Mouse (Mus musculus): ENCODE measurements around the gene Dcaf4. TPM values are rescaled to one million over a fixed set of nuclear protein-coding genes. Genes with fewer than 3 reads are reported as not detected.

The Dcaf4 gene
- polyA plus RNA-seq, 1 experiment from 2014 or later: 23.3 TPM

DNA sequence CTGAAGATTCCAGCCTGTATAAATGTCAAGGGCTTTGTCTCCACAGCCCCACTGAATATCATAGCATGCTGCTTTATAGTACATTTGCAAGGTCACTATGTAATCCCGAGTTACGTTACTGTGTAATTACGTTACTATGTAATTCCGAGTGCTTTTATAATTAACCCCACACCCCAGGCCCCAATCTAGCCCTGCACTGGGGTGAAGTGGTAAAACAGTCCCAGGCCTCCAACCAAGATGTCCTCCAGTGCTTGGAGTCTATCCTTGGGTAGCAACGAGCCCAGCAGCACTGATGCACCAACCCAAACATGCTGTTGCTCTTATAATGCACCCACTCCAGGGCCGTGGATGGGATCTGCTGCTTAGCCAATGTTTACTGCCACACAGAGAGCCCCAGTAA lies 2.8 kb downstream of the Dcaf4 start:
- H3K36me3 ChIP-seq: peaks cover 4% of the 10 kb centered on the region; the same call in 1 of the 2 replicates
- no peak for ATAC-seq (ENCODE audit: extremely low read depth, insufficient number of reproducible peaks, low FRiP score, low TSS enrichment)
- H3K4me2 ChIP-seq: no peak overlapping the region
- H3K4me3 ChIP-seq: no peak overlapping the region
- no peaks in the 10 kb centered on the region for H3K9me3 ChIP-seq
- H3K4me1 ChIP-seq: peaks cover 43% of the 10 kb centered on the region
- no peak overlapping the region for H3K9ac ChIP-seq
- 88% methylated on average over 6 of the region's 6 CpGs for WGBS
- H3K27me3 ChIP-seq (replicated peaks): no peaks in the 10 kb centered on the region
- no peak overlapping the region for H3K27ac ChIP-seq (replicated peaks)

DNA sequence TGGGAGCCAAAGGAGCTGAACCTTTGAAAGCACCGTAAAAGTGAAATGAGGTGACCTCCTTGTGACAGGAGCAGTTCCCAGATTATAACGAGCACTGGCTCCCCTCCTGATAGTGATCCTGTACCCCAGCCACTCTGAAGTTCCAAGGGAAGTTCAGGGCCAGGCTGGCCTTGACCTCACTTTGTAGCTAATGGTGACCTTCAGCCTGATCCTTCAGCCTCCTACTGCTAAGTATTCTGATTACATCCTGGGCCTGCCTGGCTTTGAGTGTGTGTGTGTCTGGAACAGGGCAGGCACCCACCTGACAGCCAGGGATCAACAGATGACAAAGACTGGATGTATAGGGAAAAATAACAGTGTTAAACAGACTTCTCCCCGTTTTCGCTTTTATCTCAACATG lies 3.6 kb downstream of the Dcaf4 start:
- H3K4me2 ChIP-seq: no peak overlapping the region
- peaks cover 7% of the 10 kb centered on the region; the same call in 1 of the 2 replicates for H3K36me3 ChIP-seq
- peaks cover 49% of the 10 kb centered on the region for H3K4me1 ChIP-seq
- no peaks in the 10 kb centered on the region for H3K9me3 ChIP-seq
- H3K9ac ChIP-seq: 0 out of 2 replicates have a peak overlapping the region, but pooled peaks have one; percentile 44
- no peak overlapping the region for H3K4me3 ChIP-seq
- WGBS: 66% methylated on average over 4 of the region's 4 CpGs
- H3K27me3 ChIP-seq (replicated peaks): no peaks in the 10 kb centered on the region
- ATAC-seq (ENCODE audit: extremely low read depth, insufficient number of reproducible peaks, low FRiP score, low TSS enrichment): no peak
- peak overlapping the region; percentile 2; the same call in 1 of the 2 replicates for H3K27ac ChIP-seq (replicated peaks)

DNA sequence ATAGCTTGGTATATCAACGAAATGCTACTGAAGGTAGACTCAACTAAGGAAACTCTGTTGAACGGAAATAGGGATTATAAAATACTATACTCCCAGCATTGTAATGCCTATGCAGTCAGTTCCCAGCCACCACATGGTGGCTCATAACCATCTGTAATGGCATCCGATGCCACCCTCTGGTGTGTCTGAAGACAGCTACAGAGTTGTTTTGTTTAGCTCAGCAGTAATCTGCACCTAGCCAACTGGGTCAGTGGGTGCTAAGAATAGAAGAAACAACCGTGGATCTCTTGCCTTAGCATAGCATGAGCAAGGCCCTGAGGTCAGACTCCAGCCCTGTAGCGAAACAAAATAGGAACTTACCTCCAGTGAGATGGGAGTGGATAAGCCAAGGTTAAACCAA lies 4.1 kb downstream of the Dcaf4 start:
- Histone ChIP-seq H3K4me1 (peaks cover 49% of the 10 kb centered on the region), H3K27ac (replicated peaks) (peak overlapping the region; percentile 2; the same call in 1 of the 2 replicates), H3K27me3 (replicated peaks) (no peaks in the 10 kb centered on the region), H3K9me3 (no peaks in the 10 kb centered on the region), H3K9ac (no peak overlapping the region), H3K36me3 (peaks cover 10% of the 10 kb centered on the region), H3K4me3 (no peak overlapping the region), H3K4me2 (no peak overlapping the region)
- WGBS: 67% methylated on average over 5 of the region's 5 CpGs
- ATAC-seq (ENCODE audit: extremely low read depth, insufficient number of reproducible peaks, low FRiP score, low TSS enrichment): no peak

DNA sequence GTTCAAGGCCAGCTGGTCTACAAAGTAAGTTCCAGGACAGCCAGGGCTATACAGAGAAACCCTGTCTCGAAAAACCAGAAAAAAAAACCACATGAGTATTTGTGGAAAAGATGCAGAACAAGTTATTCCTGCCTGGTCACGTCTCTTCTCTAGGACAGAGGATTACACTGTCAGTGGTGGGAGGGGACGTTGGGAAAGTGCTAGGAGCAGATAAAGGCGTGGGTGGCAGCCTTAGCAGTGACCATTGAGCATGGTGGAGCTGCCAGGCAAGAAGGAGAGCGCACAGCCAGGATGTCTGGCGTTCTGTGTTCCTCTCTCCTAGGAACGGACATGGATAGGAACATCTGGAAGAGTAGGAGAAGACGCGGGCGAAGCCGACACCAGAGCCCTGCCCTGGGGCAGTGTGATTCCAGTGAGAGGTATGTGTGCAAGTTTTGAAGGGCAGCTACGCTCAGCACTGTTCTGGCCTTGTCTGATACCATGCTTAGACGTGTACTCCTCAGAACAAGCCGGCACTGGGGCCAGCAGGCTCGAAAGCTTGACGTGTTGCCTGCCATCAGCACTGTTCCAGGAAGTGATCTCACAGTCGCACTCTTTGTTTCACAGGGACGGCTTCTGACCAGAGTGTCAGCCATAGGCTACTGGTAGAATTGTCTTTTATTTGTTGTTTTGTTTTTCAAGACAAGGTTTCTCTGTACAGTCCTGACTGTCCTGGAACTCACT lies 5.7 kb downstream of the Dcaf4 start:
- Histone ChIP-seq H3K4me3 (no peak overlapping the region), H3K4me2 (no peak overlapping the region), H3K27me3 (replicated peaks) (no peaks in the 10 kb centered on the region), H3K4me1 (peaks cover 46% of the 10 kb centered on the region), H3K27ac (replicated peaks) (0 out of 2 replicates have a peak overlapping the region, but pooled peaks have one; percentile 33), H3K9ac (peak overlapping the region; percentile 33; the same call in 1 of the 2 replicates), H3K36me3 (peaks cover 20% of the 10 kb centered on the region), H3K9me3 (no peaks in the 10 kb centered on the region)
- WGBS: 60% methylated on average over 18 of the region's 18 CpGs
- no peak for ATAC-seq (ENCODE audit: extremely low read depth, insufficient number of reproducible peaks, low FRiP score, low TSS enrichment)

DNA sequence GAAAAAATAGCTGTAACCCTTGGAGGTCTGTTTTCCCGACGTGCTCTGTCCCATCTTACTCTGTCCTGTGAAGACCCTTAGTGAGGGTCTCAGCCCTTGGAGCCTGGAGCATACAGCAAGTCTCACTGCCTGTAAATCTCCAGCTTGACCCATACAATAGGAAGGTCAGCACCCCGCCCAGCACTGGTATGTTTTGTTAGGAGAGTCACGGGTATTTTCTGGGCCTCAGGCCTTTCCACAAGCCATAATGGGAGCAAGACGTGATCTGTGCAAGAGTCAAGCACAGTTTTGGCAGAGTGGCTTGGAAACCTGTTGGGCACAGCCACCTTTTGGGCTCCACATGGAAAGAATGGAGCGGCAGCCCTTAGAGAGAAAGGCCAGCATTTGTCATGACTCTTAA lies 7.5 kb downstream of the Dcaf4 start:
- WGBS: 73% methylated on average over 6 of the region's 6 CpGs
- Histone ChIP-seq H3K4me1 (peaks cover 41% of the 10 kb centered on the region), H3K9me3 (no peaks in the 10 kb centered on the region), H3K27ac (replicated peaks) (no peak overlapping the region), H3K27me3 (replicated peaks) (no peaks in the 10 kb centered on the region), H3K4me3 (no peak overlapping the region), H3K9ac (no peak overlapping the region), H3K4me2 (no peak overlapping the region), H3K36me3 (peaks cover 38% of the 10 kb centered on the region)
- ATAC-seq (ENCODE audit: extremely low read depth, insufficient number of reproducible peaks, low FRiP score, low TSS enrichment): no peak

DNA sequence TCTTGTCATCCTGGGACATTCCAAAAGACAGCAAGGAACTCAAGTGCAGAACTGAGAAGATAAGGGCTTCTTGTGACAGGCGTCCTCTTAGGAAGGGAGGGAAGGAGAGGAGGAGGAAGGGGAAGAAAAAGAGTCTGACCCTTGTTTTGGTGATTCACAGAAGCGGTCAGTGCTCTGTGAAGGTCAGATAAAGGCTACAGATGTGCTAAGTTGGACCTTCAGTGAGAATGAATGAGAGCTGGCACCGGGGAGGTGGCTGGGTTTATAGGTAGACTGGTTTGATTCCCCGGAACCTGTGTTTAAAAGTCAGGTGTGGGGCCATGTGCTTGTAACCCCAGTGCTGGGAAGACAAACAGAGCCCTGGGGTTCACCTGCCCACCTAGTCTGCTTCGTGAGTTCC lies 8.4 kb downstream of the Dcaf4 start:
- WGBS: 74% methylated on average over 5 of the region's 5 CpGs
- no peak overlapping the region for H3K4me3 ChIP-seq
- no peaks in the 10 kb centered on the region for H3K9me3 ChIP-seq
- H3K9ac ChIP-seq: no peak overlapping the region
- no peak overlapping the region for H3K27ac ChIP-seq (replicated peaks)
- H3K36me3 ChIP-seq: peaks cover 45% of the 10 kb centered on the region
- no peak overlapping the region for H3K4me2 ChIP-seq
- peaks cover 42% of the 10 kb centered on the region for H3K4me1 ChIP-seq
- no peaks in the 10 kb centered on the region for H3K27me3 ChIP-seq (replicated peaks)
- no peak for ATAC-seq (ENCODE audit: extremely low read depth, insufficient number of reproducible peaks, low FRiP score, low TSS enrichment)

DNA sequence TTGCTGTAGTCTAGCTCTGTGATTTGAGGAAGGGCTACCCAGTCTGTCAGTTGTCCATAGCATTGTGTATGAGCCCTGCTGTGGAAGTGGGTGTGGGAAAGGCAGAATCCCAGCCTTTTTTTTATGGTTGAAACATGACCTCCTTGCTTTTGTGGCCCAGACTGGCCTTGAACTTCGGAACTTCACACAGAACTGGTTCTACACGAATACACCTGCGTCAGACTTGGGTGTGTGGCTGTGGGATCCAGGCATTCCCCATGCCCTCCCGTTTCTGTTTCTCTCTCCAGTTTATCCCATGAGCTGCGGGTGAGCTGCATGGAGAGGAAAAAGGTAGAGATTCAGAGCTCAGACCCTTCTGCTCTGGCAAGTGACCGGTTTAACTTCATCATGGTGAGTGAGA lies 11.7 kb downstream of the Dcaf4 start:
- Histone ChIP-seq H3K27ac (replicated peaks) (no peak overlapping the region), H3K36me3 (peaks cover 66% of the 10 kb centered on the region), H3K9me3 (no peaks in the 10 kb centered on the region), H3K4me3 (no peak overlapping the region), H3K27me3 (replicated peaks) (no peaks in the 10 kb centered on the region), H3K4me1 (peaks cover 22% of the 10 kb centered on the region; the same call in 1 of the 2 replicates), H3K9ac (no peak overlapping the region), H3K4me2 (no peak overlapping the region)
- ATAC-seq (ENCODE audit: extremely low read depth, insufficient number of reproducible peaks, low FRiP score, low TSS enrichment): no peak
- 89% methylated on average over 6 of the region's 6 CpGs for WGBS

DNA sequence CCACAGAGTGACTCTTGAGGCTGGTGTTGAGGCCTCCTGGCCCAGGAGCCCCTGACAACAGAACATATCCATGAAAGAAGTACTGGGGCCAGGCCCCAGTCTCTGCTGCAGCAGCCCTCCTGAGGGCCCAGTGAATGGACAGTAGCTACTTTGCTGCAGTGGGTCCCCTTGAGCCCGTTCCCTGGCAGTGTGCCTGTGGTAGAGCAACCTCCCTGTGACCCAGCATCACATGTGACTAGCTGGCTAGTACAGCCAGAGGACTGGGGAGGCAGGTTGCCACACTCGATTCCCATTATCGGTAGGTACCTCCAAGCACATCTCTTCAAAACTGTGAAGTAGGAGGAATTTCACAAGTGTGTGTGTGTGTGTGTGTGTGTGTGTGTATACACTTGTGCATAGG lies 12.7 kb downstream of the Dcaf4 start:
- Histone ChIP-seq H3K9ac (no peak overlapping the region), H3K27ac (replicated peaks) (no peak overlapping the region), H3K4me1 (peaks cover 18% of the 10 kb centered on the region; the same call in 1 of the 2 replicates), H3K4me3 (no peak overlapping the region), H3K36me3 (peaks cover 73% of the 10 kb centered on the region), H3K4me2 (no peak overlapping the region), H3K27me3 (replicated peaks) (no peaks in the 10 kb centered on the region), H3K9me3 (no peaks in the 10 kb centered on the region)
- ATAC-seq (ENCODE audit: extremely low read depth, insufficient number of reproducible peaks, low FRiP score, low TSS enrichment): no peak
- WGBS: 74% methylated on average over 3 of the region's 3 CpGs

DNA sequence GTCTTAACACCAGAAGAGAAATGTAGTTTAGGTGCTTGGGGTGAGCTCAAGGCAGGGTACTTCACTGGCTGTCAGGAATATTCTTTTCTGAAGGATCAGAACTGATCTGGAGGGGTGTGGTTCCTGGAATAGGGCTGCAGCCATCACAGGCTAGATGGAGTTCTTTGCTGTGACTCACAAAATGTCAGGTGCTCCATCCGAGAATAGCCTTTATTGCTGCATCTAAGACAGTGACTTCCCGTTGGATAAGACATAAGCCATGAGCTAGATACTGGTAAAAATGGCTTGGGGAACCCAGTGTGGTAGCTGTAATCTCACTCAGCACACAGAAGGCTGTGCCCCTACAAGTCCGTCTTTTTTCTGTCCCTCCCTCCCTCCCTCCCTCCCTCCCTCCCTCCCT lies 13.9 kb downstream of the Dcaf4 start:
- H3K4me3 ChIP-seq: no peak overlapping the region
- H3K4me1 ChIP-seq: peaks cover 11% of the 10 kb centered on the region; the same call in 1 of the 2 replicates
- no peak for ATAC-seq (ENCODE audit: extremely low read depth, insufficient number of reproducible peaks, low FRiP score, low TSS enrichment)
- H3K4me2 ChIP-seq: no peak overlapping the region
- no peak overlapping the region for H3K9ac ChIP-seq
- peaks cover 79% of the 10 kb centered on the region for H3K36me3 ChIP-seq
- H3K27ac ChIP-seq (replicated peaks): no peak overlapping the region
- 71% methylated on average over 3 of the region's 3 CpGs for WGBS
- H3K9me3 ChIP-seq: no peaks in the 10 kb centered on the region
- no peaks in the 10 kb centered on the region for H3K27me3 ChIP-seq (replicated peaks)

DNA sequence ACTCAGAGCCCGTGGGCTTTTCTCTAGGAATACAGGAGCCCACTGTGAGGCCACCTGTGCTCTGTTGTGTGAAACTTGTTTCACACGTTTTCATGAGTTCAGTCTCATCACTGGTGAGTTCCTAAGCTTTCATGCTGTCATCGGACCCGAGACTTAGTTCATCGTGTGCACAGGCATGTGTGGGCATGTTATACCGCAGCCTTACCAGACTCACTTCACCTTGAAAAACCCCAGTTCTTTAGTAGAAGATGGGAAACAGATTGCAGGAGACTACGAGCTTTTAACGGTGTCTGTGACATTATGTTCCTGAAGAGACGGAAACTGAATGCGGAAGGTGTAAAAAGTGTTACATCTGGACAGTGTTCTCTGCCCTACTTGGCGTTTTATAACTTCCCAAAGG lies 15.2 kb downstream of the Dcaf4 start:
- no peak overlapping the region for H3K4me2 ChIP-seq
- 83% methylated on average over 11 of the region's 11 CpGs for WGBS

DNA sequence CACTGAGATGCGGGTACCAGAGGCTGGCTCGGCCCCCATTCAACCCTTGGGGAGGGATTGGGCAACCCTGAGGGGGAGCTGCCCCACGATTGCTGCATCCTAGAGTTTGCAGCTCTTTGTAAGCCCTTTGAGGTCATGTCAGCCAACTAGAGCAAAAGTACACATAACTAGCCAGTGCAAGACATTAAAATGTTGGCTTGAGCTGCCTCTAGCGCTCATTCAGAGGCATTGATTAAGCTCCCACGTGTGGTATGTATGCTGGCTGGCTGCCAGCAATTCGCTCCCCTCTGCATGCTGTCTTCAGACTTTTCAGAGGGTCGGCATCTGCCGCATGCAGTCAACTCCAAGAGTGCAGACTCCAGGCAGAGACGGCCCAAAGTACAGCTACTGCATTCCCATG lies 15.8 kb downstream of the Dcaf4 start:
- Histone ChIP-seq H3K4me2 (no peak overlapping the region), H3K4me1 (peaks cover 11% of the 10 kb centered on the region; the same call in 1 of the 2 replicates), H3K36me3 (peaks cover 87% of the 10 kb centered on the region), H3K27me3 (replicated peaks) (no peaks in the 10 kb centered on the region), H3K9me3 (no peaks in the 10 kb centered on the region), H3K4me3 (no peak overlapping the region), H3K9ac (no peak overlapping the region), H3K27ac (replicated peaks) (no peak overlapping the region)
- no peak for ATAC-seq (ENCODE audit: extremely low read depth, insufficient number of reproducible peaks, low FRiP score, low TSS enrichment)
- 53% methylated on average over 9 of the region's 9 CpGs for WGBS

More for the DNA sequence above, 15.2 kb downstream of the Dcaf4 start:
- Histone ChIP-seq H3K4me1 (peaks cover 11% of the 10 kb centered on the region; the same call in 1 of the 2 replicates), H3K27me3 (replicated peaks) (no peaks in the 10 kb centered on the region), H3K9me3 (no peaks in the 10 kb centered on the region), H3K27ac (replicated peaks) (no peak overlapping the region), H3K4me3 (no peak overlapping the region), H3K9ac (no peak overlapping the region), H3K36me3 (peaks cover 85% of the 10 kb centered on the region)
- no peak for ATAC-seq (ENCODE audit: extremely low read depth, insufficient number of reproducible peaks, low FRiP score, low TSS enrichment)

DNA sequence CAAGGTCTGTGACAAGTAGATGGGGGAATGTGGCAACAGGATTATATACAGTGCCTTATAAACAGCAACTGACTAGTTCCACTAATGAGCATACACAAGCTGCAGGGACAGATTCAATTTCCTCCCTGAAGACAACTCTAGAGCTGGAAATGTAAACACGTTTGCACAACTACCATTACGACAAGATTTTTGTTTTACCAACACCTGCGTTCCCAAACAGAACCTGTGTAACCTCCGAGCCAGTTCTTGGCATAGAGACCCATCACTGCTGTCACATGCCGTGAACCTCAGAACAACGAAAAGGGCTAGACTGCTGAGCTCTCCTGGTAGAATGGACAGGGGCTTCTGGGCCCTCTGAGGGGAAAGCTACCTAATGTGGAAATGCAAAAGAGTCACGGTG lies 23.7 kb downstream of the Dcaf4 start:
- WGBS: 81% methylated on average over 7 of the region's 7 CpGs
- H3K4me2 ChIP-seq: no peak overlapping the region
- peaks cover 82% of the 10 kb centered on the region for H3K36me3 ChIP-seq
- H3K27me3 ChIP-seq (replicated peaks): no peaks in the 10 kb centered on the region
- no peaks in the 10 kb centered on the region for H3K9me3 ChIP-seq
- no peak overlapping the region for H3K27ac ChIP-seq (replicated peaks)
- no peak for ATAC-seq (ENCODE audit: extremely low read depth, insufficient number of reproducible peaks, low FRiP score, low TSS enrichment)
- H3K4me3 ChIP-seq: no peak overlapping the region
- H3K9ac ChIP-seq: no peak overlapping the region
- no peaks in the 10 kb centered on the region for H3K4me1 ChIP-seq

All from heart, embryonic 13.5 days (tissue).